Mouse (Mus musculus) v-Abl transformed pro-B cells (cell line): ENCODE data around the gene Gm10644.

Source experiments
- in situ Hi-C, 2 experiments: fragments of 400-800 bp; cut with MboI; formaldehyde crosslinking; loops; one replicate each; pipeline ENCODE4 v1.15.1; 2025; ENCODE audit not compliant: unreplicated experiment in 2 of 2

Gene Gm10644

GRCm38 (mm10) chr8:83941066-83941677, 13.8 kb downstream of the Gm10644 start:
- in situ Hi-C loops: no loop called here

- in situ Hi-C loops: no loop called here
Observed at GRCm38 (mm10) chr8:83938330-83938729, 16.7 kb downstream of the Gm10644 start.

- in situ Hi-C loops: no loop called here
Observed at GRCm38 (mm10) chr8:83937645-83938044, 17.4 kb downstream of the Gm10644 start.

- in situ Hi-C loops: no loop called here
Observed at GRCm38 (mm10) chr8:83935435-83935834, 19.6 kb downstream of the Gm10644 start.

GRCm38 (mm10) chr8:83934994-83935393, 20.0 kb downstream of the Gm10644 start:
- in situ Hi-C loops: no loop called here

GRCm38 (mm10) chr8:83934222-83934621, 20.8 kb downstream of the Gm10644 start:
- in situ Hi-C loops: no loop called here

- in situ Hi-C loops: no loop called here
Observed at GRCm38 (mm10) chr8:83926266-83926665, 28.7 kb downstream of the Gm10644 start.

GRCm38 (mm10) chr8:83924585-83924984, 30.4 kb downstream of the Gm10644 start:
- in situ Hi-C loops: no loop called here

GRCm38 (mm10) chr8:83922727-83923126, 32.3 kb downstream of the Gm10644 start:
- in situ Hi-C loops: no loop called here

- in situ Hi-C loops: no loop called here
Observed at GRCm38 (mm10) chr8:83921558-83921957, 33.4 kb downstream of the Gm10644 start.

GRCm38 (mm10) chr8:83917566-83917965, 37.4 kb downstream of the Gm10644 start:
- in situ Hi-C loops: no loop called here

- in situ Hi-C loops: no loop called here
Observed at GRCm38 (mm10) chr8:83916015-83916414, 39.0 kb downstream of the Gm10644 start.

GRCm38 (mm10) chr8:83914860-83915259, 40.1 kb downstream of the Gm10644 start:
- in situ Hi-C loops: no loop called here

- in situ Hi-C loops: no loop called here
Observed at GRCm38 (mm10) chr8:83914232-83914631, 40.8 kb downstream of the Gm10644 start.

GRCm38 (mm10) chr8:83911809-83912731, 42.9 kb downstream of the Gm10644 start:
- in situ Hi-C loops: no loop called here

GRCm38 (mm10) chr8:83909311-83909710, 45.7 kb downstream of the Gm10644 start:
- in situ Hi-C loops: no loop called here

- in situ Hi-C loops: no loop called here
Observed at GRCm38 (mm10) chr8:83908583-83908982, 46.4 kb downstream of the Gm10644 start.

- in situ Hi-C loops: no loop called here
Observed at GRCm38 (mm10) chr8:83902961-83903666, 51.9 kb downstream of the Gm10644 start.

- in situ Hi-C loops: no loop called here
Observed at GRCm38 (mm10) chr8:83901566-83902485, 53.2 kb downstream of the Gm10644 start.

GRCm38 (mm10) chr8:83900957-83901270, 54.1 kb downstream of the Gm10644 start:
- in situ Hi-C loops: no loop called here
